Mouse (Mus musculus): ENCODE data around the gene Kifap3. TPM values are rescaled to one million over a fixed set of nuclear protein-coding genes. Genes with fewer than 3 reads are reported as not detected.
"Not testable (repeated sequence)": the region's sequence is repeated elsewhere in the genome, so short reads cannot be mapped to it uniquely, and the experiment has no call there.

Gene Kifap3
- 10 to 100 TPM; 20.9 to 22.5 TPM for total RNA-seq (2021)

- intact Hi-C loops (cut with DNase I) = loop anchor here (10.0 kb wide), 1 partner anchor 215 kb away; the partner anchor contains the start of genes BC055324 and Mettl18
- peak; percentile 96 for DNase-seq
These were observed at the start of gene Kifap3 for GRCm38 (mm10) chr1:163779336-163780115. Gene Kifap3, plus strand, starts transcription at chr1:163779583.

- intact Hi-C loops (cut with DNase I); DNase-seq: not testable (repeated sequence)
These were observed 48.2 kb upstream of the Kifap3 start for GRCm38 (mm10) chr1:163731166-163731565.

GRCm38 (mm10) chr1:163736441-163737238 lies 42.7 kb upstream of the Kifap3 start:
- DNase-seq = no peak
- intact Hi-C loops (cut with DNase I) = no loop called here

GRCm38 (mm10) chr1:163737239-163737533 lies 42.2 kb upstream of the Kifap3 start:
- intact Hi-C loops (cut with DNase I) = no loop called here
- DNase-seq = no peak

- intact Hi-C loops (cut with DNase I) = no loop called here
These were observed 27.9 kb upstream of the Kifap3 start for GRCm38 (mm10) chr1:163751360-163751992.

GRCm38 (mm10) chr1:163757462-163758207 lies 21.7 kb upstream of the Kifap3 start:
- DNase-seq = no peak
- intact Hi-C loops (cut with DNase I) = no loop called here

More at GRCm38 (mm10) chr1:163751360-163751992, 27.9 kb upstream of the Kifap3 start:
- DNase-seq = no peak

- intact Hi-C loops (cut with DNase I); DNase-seq: not testable (repeated sequence)
These were observed 4.2 kb downstream of the Kifap3 start for GRCm38 (mm10) chr1:163783577-163783976.

GRCm38 (mm10) chr1:163821365-163821764 lies 42.0 kb downstream of the Kifap3 start:
- intact Hi-C loops (cut with DNase I) = no loop called here

GRCm38 (mm10) chr1:163829482-163829881 lies 50.1 kb downstream of the Kifap3 start:
- intact Hi-C loops (cut with DNase I) = no loop called here
- no peak for DNase-seq

More at GRCm38 (mm10) chr1:163821365-163821764, 42.0 kb downstream of the Kifap3 start:
- no peak for DNase-seq

- intact Hi-C loops (cut with DNase I) = loop anchor here (1.0 to 10.0 kb wide), 3 partner anchors 76 to 519 kb away; partner anchors contain the start of gene Prrx1
- DNase-seq = no peak
These were observed 54.7 kb downstream of the Kifap3 start for GRCm38 (mm10) chr1:163834066-163834465.

- no peak for DNase-seq
- intact Hi-C loops (cut with DNase I) = loop anchor here (2.0 to 10.0 kb wide), 2 partner anchors 304 to 520 kb away; partner anchors contain the start of gene Prrx1
These were observed 55.7 kb downstream of the Kifap3 start for GRCm38 (mm10) chr1:163835062-163835461.

- not testable (repeated sequence) for DNase-seq
- intact Hi-C loops (cut with DNase I) = loop anchor here (10.0 kb wide), 1 partner anchor 524 kb away; the partner anchor contains the start of gene Prrx1
These were observed 59.1 kb downstream of the Kifap3 start for GRCm38 (mm10) chr1:163838482-163838881.

- DNase-seq = no peak
- intact Hi-C loops (cut with DNase I) = no loop called here
These were observed 61.2 kb downstream of the Kifap3 start for GRCm38 (mm10) chr1:163840555-163840954.

GRCm38 (mm10) chr1:163842238-163842637 lies 62.9 kb downstream of the Kifap3 start:
- no peak for DNase-seq
- intact Hi-C loops (cut with DNase I) = loop anchor here (2.0 kb wide), 1 partner anchor 691 kb away; no protein-coding TSS in a partner anchor

GRCm38 (mm10) chr1:163843899-163844298 lies 64.5 kb downstream of the Kifap3 start:
- no peak for DNase-seq
- intact Hi-C loops (cut with DNase I) = loop anchor here (2.0 kb wide), 1 partner anchor 693 kb away; no protein-coding TSS in a partner anchor

GRCm38 (mm10) chr1:163852884-163853560 lies 73.6 kb downstream of the Kifap3 start:
- intact Hi-C loops (cut with DNase I) = no loop called here
- DNase-seq = no peak

GRCm38 (mm10) chr1:163858420-163858819 lies 79.0 kb downstream of the Kifap3 start:
- DNase-seq = no peak

GRCm38 (mm10) chr1:163861538-163861937 lies 82.2 kb downstream of the Kifap3 start:
- intact Hi-C loops (cut with DNase I) = no loop called here
- DNase-seq = no peak

More at GRCm38 (mm10) chr1:163858420-163858819, 79.0 kb downstream of the Kifap3 start:
- intact Hi-C loops (cut with DNase I) = no loop called here

GRCm38 (mm10) chr1:163873158-163873557 lies 93.8 kb downstream of the Kifap3 start:
- no peak for DNase-seq
- intact Hi-C loops (cut with DNase I) = no loop called here

Measured in heart, postnatal 36 days (tissue).